Mouse (Mus musculus): ENCODE results near the gene Tbcc.
A peak's percentile ranks its signal among the peaks of the same experiment; 100 is the strongest.

Gene Tbcc

GRCm38 (mm10) chr17:46870204-46870798, 20.2 kb upstream of the Tbcc start:
- no peak for DNase-seq

- no peak for DNase-seq
These were observed 19.6 kb upstream of the Tbcc start for GRCm38 (mm10) chr17:46870913-46871312.

- DNase-seq, result no peak
These were observed 17.7 kb upstream of the Tbcc start for GRCm38 (mm10) chr17:46872806-46873205.

- peak; percentile 98 for DNase-seq
These were observed 16.4 kb upstream of the Tbcc start for GRCm38 (mm10) chr17:46874133-46874532.

- no peak for DNase-seq
These were observed 14.9 kb upstream of the Tbcc start for GRCm38 (mm10) chr17:46875626-46876025.

GRCm38 (mm10) chr17:46876371-46876950, 14.0 kb upstream of the Tbcc start:
- DNase-seq, result no peak

- DNase-seq, result no peak
These were observed 13.4 kb upstream of the Tbcc start for GRCm38 (mm10) chr17:46877061-46877460.

GRCm38 (mm10) chr17:46879841-46880311, 10.6 kb upstream of the Tbcc start:
- DNase-seq, result peak; percentile 99

GRCm38 (mm10) chr17:46880322-46880721, 10.2 kb upstream of the Tbcc start:
- DNase-seq, result no peak

GRCm38 (mm10) chr17:46881728-46882127, 8.8 kb upstream of the Tbcc start:
- no peak for DNase-seq

GRCm38 (mm10) chr17:46883107-46883506, 7.4 kb upstream of the Tbcc start:
- no peak for DNase-seq

- DNase-seq, result no peak
These were observed 5.7 kb upstream of the Tbcc start for GRCm38 (mm10) chr17:46884766-46885165.

GRCm38 (mm10) chr17:46885218-46885909, 5.1 kb upstream of the Tbcc start:
- DNase-seq, result no peak

- no peak for DNase-seq
These were observed 4.4 kb upstream of the Tbcc start for GRCm38 (mm10) chr17:46885910-46886643.

- DNase-seq, result peak; percentile 96
These were observed 1.8 kb upstream of the Tbcc start for GRCm38 (mm10) chr17:46888511-46889212.

GRCm38 (mm10) chr17:46889450-46890084, 917 bp upstream of the Tbcc start:
- DNase-seq, result peak; percentile 98

- peak; percentile 96 for DNase-seq
These were observed 535 bp downstream of the Tbcc start for GRCm38 (mm10) chr17:46890843-46891594.

GRCm38 (mm10) chr17:46895426-46895825, 4.9 kb downstream of the Tbcc start:
- peak; percentile 98 for DNase-seq

GRCm38 (mm10) chr17:46897221-46897950, 6.9 kb downstream of the Tbcc start:
- DNase-seq, result peak; percentile 93

- DNase-seq, result no peak
These were observed 10.5 kb downstream of the Tbcc start for GRCm38 (mm10) chr17:46900941-46901340.

Data from heart, adult 11 months (tissue).